Mouse (Mus musculus) neural tube, postnatal 0 days (tissue): ENCODE data around the gene AI413582. TPM values are rescaled to one million over a fixed set of nuclear protein-coding genes. Genes with fewer than 3 reads are reported as not detected.

ENCODE experiments used
- polyA plus RNA-seq: library from polyadenylated mRNA; unstranded; fragments of >200 nt; fragmentation: Nextera tagmentation; extraction: Ambion mirVana; gene quantifications from 2 replicates; pipeline ENCODE4 v1.2.1, GENCODE M21; 2015

Gene AI413582
- 117 and 121 TPM in 2 replicates for polyA plus RNA-seq

GRCm38 (mm10) chr17:27565163-27565941 lies at the start of gene AI413582:
AI413582 (minus strand) TSS chr17:27565756.

GRCm38 (mm10) chr17:27556315-27557011 lies 9.1 kb downstream of the AI413582 start, which contains the start of gene Hmga1:
Hmga1 (plus strand) TSS chr17:27556497.

GRCm38 (mm10) chr17:27521303-27521702 lies 44.3 kb downstream of the AI413582 start, which contains the start of gene Grm4:
Grm4 (minus strand) TSS chr17:27521403.

Other genes with a start within 250 kb of the AI413582 start
- gene Grm4, start 44.4 kb downstream of the AI413582 start, polyA plus RNA-seq = 14.1 and 17.1 TPM in 2 replicates
- 125 and 151 TPM in 2 replicates for gene Hmga1, start 9.3 kb downstream of the AI413582 start, polyA plus RNA-seq
- 226 and 248 TPM in 2 replicates for gene Nudt3, start 57.7 kb upstream of the AI413582 start, polyA plus RNA-seq
- not detected in 2 replicates for gene RPS10-NUDT3, start 69.5 kb upstream of the AI413582 start, polyA plus RNA-seq
- gene Rps10, start 70.9 kb upstream of the AI413582 start, polyA plus RNA-seq = 491 and 583 TPM in 2 replicates
- 104 and 105 TPM in 2 replicates for gene Pacsin1, start 89.8 kb upstream of the AI413582 start, polyA plus RNA-seq
- gene Spdef, start 163.2 kb upstream of the AI413582 start, polyA plus RNA-seq = 2.3 TPM in 2 replicates